Comparison of ENCODE assay signal across 14 mouse cellular contexts in the genomic region with DNA sequence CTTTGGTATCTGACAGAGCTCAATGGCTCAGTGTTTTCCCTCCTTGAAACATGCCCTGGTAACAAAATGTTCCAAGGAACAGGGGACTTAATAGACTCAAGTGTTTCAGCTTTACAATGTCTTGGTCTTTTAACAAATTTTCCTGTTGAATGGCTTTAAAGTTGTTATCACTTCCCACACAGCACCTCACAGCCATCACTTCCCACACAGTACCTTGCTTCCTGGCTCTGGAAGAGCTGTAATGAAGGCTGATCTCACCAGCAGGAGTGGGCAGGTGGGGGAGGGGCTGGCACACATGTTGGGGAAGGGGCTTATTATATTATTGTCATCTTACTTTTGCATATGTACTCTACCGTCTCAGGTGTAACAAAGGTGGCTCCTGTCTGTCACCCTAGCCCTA.
"Had no signal": no experiment of that assay in that cellular context is flagged by ENCODE, and none has a peak within 500 bp of the region (broad histone marks: within the 10 kb centered on the region; RNA-seq: fewer than 3 reads in every experiment).

No protein-coding gene starts in this region.

- H3K9ac ChIP-seq: limb, embryonic 12.5 days; liver, embryonic 13.5 days; liver, postnatal 0 days; midbrain, embryonic 12.5 days; neural tube, embryonic 13.5 days had no signal

- H3K4me3 ChIP-seq: limb, embryonic 12.5 days; liver, embryonic 13.5 days; midbrain, embryonic 12.5 days; neural tube, embryonic 13.5 days had no signal

- ATAC-seq: liver, postnatal 0 days; midbrain, embryonic 16.5 days had no signal

- DNase-seq: kidney, adult 11 months; kidney, adult 9 months; kidney, postnatal 10 days; kidney, postnatal 4 days; liver; liver, embryonic 13.5 days; liver, postnatal 0 days; retina, postnatal 1 day; thymus, postnatal 36 days had no signal

- H3K27me3 ChIP-seq: limb, embryonic 12.5 days; liver, embryonic 13.5 days; midbrain, embryonic 12.5 days; neural tube, embryonic 13.5 days had no signal

- H3K9me3 ChIP-seq: limb, embryonic 12.5 days; liver, embryonic 13.5 days; midbrain, embryonic 12.5 days; neural tube, embryonic 13.5 days had no signal

- H3K36me3 ChIP-seq: limb, embryonic 12.5 days; liver, embryonic 13.5 days; midbrain, embryonic 12.5 days; neural tube, embryonic 13.5 days had no signal

- H3K4me1 ChIP-seq: limb, embryonic 12.5 days; liver, embryonic 13.5 days; midbrain, embryonic 12.5 days; neural tube, embryonic 13.5 days had no signal

- H3K4me2 ChIP-seq: limb, embryonic 12.5 days; liver, embryonic 13.5 days; midbrain, embryonic 12.5 days; neural tube, embryonic 13.5 days had no signal

- H3K27ac ChIP-seq: limb, embryonic 12.5 days; liver, embryonic 13.5 days; midbrain, embryonic 12.5 days; neural tube, embryonic 13.5 days; stomach, postnatal 0 days had no signal
